Mouse (Mus musculus): ENCODE measurements around the gene Gfy. TPM values are rescaled to one million over a fixed set of nuclear protein-coding genes. Genes with fewer than 3 reads are reported as not detected.

Gene Gfy
- polyA plus RNA-seq (2017; shearing (Covaris generic)): not detected

GRCm38 (mm10) chr7:45179469-45179868, at the start of gene Gfy:
TSS of gene Gfy (minus strand) at chr7:45179569.

GRCm38 (mm10) chr7:45215673-45216441, 36.5 kb upstream of the Gfy start, which contains the start of gene Tead2:
TSS of gene Tead2 (plus strand) at chr7:45215753.

GRCm38 (mm10) chr7:45211851-45212251, 32.5 kb upstream of the Gfy start, which contains the start of gene Dkkl1:
TSS of gene Dkkl1 (minus strand) at chr7:45212147.

GRCm38 (mm10) chr7:45204380-45205143, 25.2 kb upstream of the Gfy start, which contains the start of gene Ccdc155:
TSS of gene Ccdc155 (minus strand) at chr7:45204892.

GRCm38 (mm10) chr7:45180896-45181477, 1.6 kb upstream of the Gfy start, which contains the start of gene Pth2:
TSS of gene Pth2 (plus strand) at chr7:45180995.

GRCm38 (mm10) chr7:45163735-45164490, 15.5 kb downstream of the Gfy start, which contains the start of gene Slc17a7:
TSS of gene Slc17a7 (plus strand) at chr7:45163949.

GRCm38 (mm10) chr7:45154096-45154992, 25.0 kb downstream of the Gfy start, which contains the start of the genes Pih1d1 and Aldh16a1:
TSS of gene Pih1d1 (plus strand) at chr7:45154303.
TSS of gene Aldh16a1 (minus strand) at chr7:45154584.

GRCm38 (mm10) chr7:45135993-45136567, 43.3 kb downstream of the Gfy start, which contains the start of the genes Gm45713 and Flt3l:
TSS of gene Gm45713 (minus strand) at chr7:45136231.
TSS of gene Flt3l (minus strand) at chr7:45136432.

GRCm38 (mm10) chr7:45128624-45129246, 50.6 kb downstream of the Gfy start, which contains the start of gene Rpl13a:
TSS of gene Rpl13a (minus strand) at chr7:45128761.

Other genes starting within 250 kb of the Gfy start
- not detected for gene Tsks, start 236.4 kb downstream of the Gfy start, polyA plus RNA-seq (2017; shearing (Covaris generic))
- gene Cpt1c, start 204.7 kb downstream of the Gfy start, polyA plus RNA-seq (2017; shearing (Covaris generic)): not detected
- 161 TPM for gene Prmt1, start 193.0 kb downstream of the Gfy start, polyA plus RNA-seq (2017; shearing (Covaris generic))
- 172 TPM for gene Irf3, start 181.9 kb downstream of the Gfy start, polyA plus RNA-seq (2017; shearing (Covaris generic))
- gene Bcl2l12, start 180.9 kb downstream of the Gfy start, polyA plus RNA-seq (2017; shearing (Covaris generic)): 17.5 TPM
- gene Scaf1, start 163.2 kb downstream of the Gfy start, polyA plus RNA-seq (2017; shearing (Covaris generic)): 27.3 TPM
- gene Rras, start 161.6 kb downstream of the Gfy start, polyA plus RNA-seq (2017; shearing (Covaris generic)): 11.5 TPM
- 2.2 TPM for gene Prr12, start 126.7 kb downstream of the Gfy start, polyA plus RNA-seq (2017; shearing (Covaris generic))
- 104 TPM for gene Nosip, start 117.1 kb downstream of the Gfy start, polyA plus RNA-seq (2017; shearing (Covaris generic))
- gene Prrg2, start 116.9 kb downstream of the Gfy start, polyA plus RNA-seq (2017; shearing (Covaris generic)): 1.7 TPM
- 10.6 TPM for gene Rcn3, start 87.3 kb downstream of the Gfy start, polyA plus RNA-seq (2017; shearing (Covaris generic))
- gene Fcgrt, start 75.7 kb downstream of the Gfy start, polyA plus RNA-seq (2017; shearing (Covaris generic)): 6.2 TPM
- gene Rps11, start 55.1 kb downstream of the Gfy start, polyA plus RNA-seq (2017; shearing (Covaris generic)): 2,728 TPM
- gene Rpl13a, start 50.8 kb downstream of the Gfy start, polyA plus RNA-seq (2017; shearing (Covaris generic)): 3,371 TPM
- not detected for gene Gm45713, start 43.3 kb downstream of the Gfy start, polyA plus RNA-seq (2017; shearing (Covaris generic))
- 252 TPM for gene Flt3l, start 43.1 kb downstream of the Gfy start, polyA plus RNA-seq (2017; shearing (Covaris generic))
- gene Pih1d1, start 25.3 kb downstream of the Gfy start, polyA plus RNA-seq (2017; shearing (Covaris generic)): 30.4 TPM
- gene Aldh16a1, start 25.0 kb downstream of the Gfy start, polyA plus RNA-seq (2017; shearing (Covaris generic)): 42.7 TPM
- gene Slc17a7, start 15.6 kb downstream of the Gfy start, polyA plus RNA-seq (2017; shearing (Covaris generic)): 0.20 TPM
- not detected for gene Pth2, start 1.4 kb upstream of the Gfy start, polyA plus RNA-seq (2017; shearing (Covaris generic))
- not detected for gene Ccdc155, start 25.3 kb upstream of the Gfy start, polyA plus RNA-seq (2017; shearing (Covaris generic))
- 2.7 TPM for gene Dkkl1, start 32.6 kb upstream of the Gfy start, polyA plus RNA-seq (2017; shearing (Covaris generic))
- 0.95 TPM for gene Tead2, start 36.2 kb upstream of the Gfy start, polyA plus RNA-seq (2017; shearing (Covaris generic))
- gene Cd37, start 59.5 kb upstream of the Gfy start, polyA plus RNA-seq (2017; shearing (Covaris generic)): 402 TPM
- gene Slc6a16, start 61.5 kb upstream of the Gfy start, polyA plus RNA-seq (2017; shearing (Covaris generic)): not detected
- gene Slc6a21, start 97.9 kb upstream of the Gfy start, polyA plus RNA-seq (2017; shearing (Covaris generic)): not detected
- 8.0 TPM for gene Trpm4, start 154.2 kb upstream of the Gfy start, polyA plus RNA-seq (2017; shearing (Covaris generic))
- not detected for gene Hrc, start 155.7 kb upstream of the Gfy start, polyA plus RNA-seq (2017; shearing (Covaris generic))
- gene Ppfia3, start 187.4 kb upstream of the Gfy start, polyA plus RNA-seq (2017; shearing (Covaris generic)): not detected
- not detected for gene Lin7b, start 191.0 kb upstream of the Gfy start, polyA plus RNA-seq (2017; shearing (Covaris generic))
- gene Snrnp70, start 216.2 kb upstream of the Gfy start, polyA plus RNA-seq (2017; shearing (Covaris generic)): 236 TPM
- gene Kcna7, start 226.1 kb upstream of the Gfy start, polyA plus RNA-seq (2017; shearing (Covaris generic)): not detected
- not detected for gene Ntf5, start 234.1 kb upstream of the Gfy start, polyA plus RNA-seq (2017; shearing (Covaris generic))
- not detected for gene Lhb, start 241.3 kb upstream of the Gfy start, polyA plus RNA-seq (2017; shearing (Covaris generic))